Mouse (Mus musculus): Measurements from ENCODE around the gene Smpd2.

- TF ChIP-seq GATA1 (IDR thresholded peaks at IDR 0.05; ENCODE audit: low read length) (no peak), TAL1 (IDR thresholded peaks at IDR 0.05; ENCODE audit: low read length) (no peak)
These were observed 29.7 kb downstream of the Smpd2 start for GRCm38 (mm10) chr10:41460501-41460900.

Measured in erythroblast, embryonic 14.5 days (primary cell).